Comparison of ENCODE assay signal across 7 mouse cellular contexts in genomic region chr7:132325549-132326331, GRCm38 (mm10). TPM values are rescaled to one million over a fixed set of nuclear protein-coding genes. Genes with fewer than 3 reads are reported as not detected.
A peak's percentile ranks its signal among the peaks of the same experiment; 100 is the strongest.
DNase-seq lines count a peak whose midpoint lies in the region; ATAC-seq lines count a peak whose summit lies in the region.

No protein-coding gene starts in this region.

- peak; percentile 57 for DNase-seq in 3134 (ENCODE audit: extremely low read depth, insufficient read length, low spot score)
- DNase-seq in CD4-positive, CD25-positive, alpha-beta regulatory T cell, adult 2 months (ENCODE audit: low read depth, low spot score), result peak; percentile 29
- DNase-seq in cerebellum, adult 9-10 months, result peak; percentile 72
- DNase-seq in lung, postnatal 25 days (ENCODE audit: low spot score), result peak; percentile 68
- no peak for DNase-seq in yolk sac, embryonic 10.5 days (ENCODE audit: low spot score)

- peak; percentile 63 to 72 for ATAC-seq in hematopoietic stem cell, adult 5-6 weeks (replicated peaks in 1 of 2; ENCODE audit: insufficient read depth in 1 of 2, low FRiP score in 2 of 2, low TSS enrichment in 1 of 2, low read depth in 1 of 2, poor library complexity in 2 of 2, severe bottlenecking in 2 of 2)
- no peak for ATAC-seq in monocyte, adult 5-6 weeks (replicated peaks; ENCODE audit: insufficient number of reproducible peaks, low FRiP score, low TSS enrichment, poor library complexity, severe bottlenecking)

RNA-seq across cellular contexts. Expression of gene Chst15, which starts 8.7 kb away (rescaled TPM):
- 14.7 and 14.9 TPM in 2 replicates for total RNA-seq in hematopoietic stem cell, adult 5-6 weeks (2017)
- total RNA-seq in monocyte, adult 5-6 weeks (2017), result 15.5 to 25.4 TPM (median 23.5 TPM) in 3 replicates
